Mouse (Mus musculus): ENCODE measurements around the gene Efcab8.

GRCm38 (mm10) chr2:153767484-153767883 lies 12.2 kb upstream of the Efcab8 start:
- TF ChIP-seq CTCF (IDR thresholded peaks at IDR 0.05; ENCODE audit: low read depth), result no peak
- no peak for TF ChIP-seq EP300 (IDR thresholded peaks at IDR 0.05; ENCODE audit: low read depth)

Data from liver, embryonic 14.5 days (tissue).